Mouse (Mus musculus) spleen, postnatal 14 days (tissue): ENCODE results near the gene Fuom.

Experiments used
- DNase-seq, 2 experiments: peaks; one replicate each; pipeline ENCODE4 v3.0.0; 2021 to 2022; ENCODE audit warnings: low spot score in 2 of 2

The Fuom gene

DNA sequence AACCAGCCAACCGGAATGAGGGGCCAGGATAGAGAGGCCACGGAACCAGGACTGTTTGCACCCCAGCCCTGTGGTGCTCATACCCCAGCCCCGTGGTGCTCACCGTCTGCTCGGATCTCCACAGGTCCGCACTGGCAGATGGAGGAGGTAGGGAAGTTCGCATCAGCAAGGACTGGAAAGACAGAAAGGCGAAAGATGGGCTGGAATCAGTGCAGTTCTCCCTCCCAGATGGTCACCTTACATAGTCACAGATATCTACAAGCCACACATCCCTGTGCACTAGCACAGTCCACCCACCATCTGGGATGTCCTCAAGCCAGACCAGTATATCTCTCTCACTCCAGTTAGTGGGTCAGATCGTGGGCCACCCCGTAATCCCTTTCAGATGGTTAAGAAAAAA, 743 bp downstream of the Fuom start:
- DNase-seq: no peak

DNA sequence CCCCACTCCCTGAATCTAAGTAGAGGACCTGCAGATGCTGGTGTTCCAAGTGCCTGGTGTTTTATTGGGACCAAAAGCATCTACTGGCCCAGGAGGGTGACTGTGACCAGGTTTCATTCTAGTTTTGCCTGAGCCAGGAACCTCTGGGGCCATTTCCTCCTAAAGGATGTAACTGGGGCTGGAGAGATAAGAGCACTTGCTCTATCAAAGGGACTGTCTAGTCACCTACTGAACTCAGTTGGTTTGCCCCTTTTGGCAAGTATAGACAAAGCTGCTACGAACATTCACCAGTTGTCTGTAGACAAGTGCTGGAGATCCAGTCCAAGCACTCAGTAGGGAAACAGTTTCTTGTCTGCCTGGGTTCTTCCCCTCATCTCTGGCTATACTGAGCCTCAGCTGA, 3.8 kb downstream of the Fuom start:
- no peak for DNase-seq

DNA sequence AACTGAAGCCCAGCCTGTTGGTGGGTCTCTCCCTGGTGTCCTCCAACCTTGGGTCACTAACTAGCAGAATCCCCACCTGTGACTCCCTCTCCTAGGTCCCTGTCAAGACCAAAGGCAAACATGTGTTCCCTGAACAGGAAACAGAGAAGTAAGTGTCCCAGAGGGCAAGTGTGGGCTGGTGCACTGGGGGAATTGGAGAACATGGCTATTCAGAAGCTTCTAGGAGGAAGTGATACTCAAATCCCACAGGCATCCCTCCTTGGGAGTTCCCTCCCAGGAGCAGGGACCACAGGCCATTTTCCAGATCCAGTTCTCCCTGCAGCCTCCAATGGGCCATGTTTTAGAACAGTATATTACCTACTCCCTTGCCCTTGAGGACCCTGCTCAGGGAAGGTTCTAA, 6.2 kb downstream of the Fuom start:
- no peak for DNase-seq

DNA sequence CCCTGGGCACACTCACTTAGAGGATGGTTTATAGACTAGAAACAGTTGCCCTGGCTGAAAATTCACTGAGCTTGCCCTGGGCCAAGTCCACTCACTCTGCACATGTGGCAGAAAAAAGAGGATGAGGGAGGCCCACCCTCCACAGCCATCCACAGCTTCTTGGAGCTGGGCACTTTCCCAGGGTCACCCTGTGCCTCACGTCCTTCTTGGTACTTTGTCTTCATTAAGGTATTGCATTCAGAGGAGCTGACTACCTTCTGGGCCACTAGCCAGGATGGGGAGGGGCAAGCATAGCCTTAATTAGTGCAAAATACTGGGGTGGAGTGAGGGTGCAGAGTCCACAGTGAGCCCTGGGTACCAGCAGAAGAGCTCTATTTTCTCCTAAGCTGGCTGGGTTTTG, 6.7 kb downstream of the Fuom start:
- no peak for DNase-seq

DNA sequence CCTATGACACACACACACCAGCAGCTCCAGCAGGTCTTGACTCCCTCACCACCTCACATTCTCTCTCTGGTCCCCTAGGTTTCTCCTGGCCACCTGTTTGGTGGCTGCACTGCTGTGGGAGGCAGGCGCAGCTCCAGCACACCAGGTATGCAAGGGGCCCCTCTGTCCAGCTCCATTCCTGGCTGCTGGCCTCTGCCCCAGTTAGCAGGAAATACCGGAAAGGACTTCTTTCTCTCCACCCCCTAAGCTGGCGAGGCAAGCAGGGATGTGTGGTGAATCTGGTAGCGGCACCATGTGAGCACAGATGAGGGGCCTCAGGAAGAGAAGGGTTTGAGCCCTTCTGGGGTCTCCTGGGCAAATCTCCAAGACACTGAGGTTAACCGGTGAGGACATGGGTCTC, 7.3 kb downstream of the Fuom start:
- DNase-seq: no peak

DNA sequence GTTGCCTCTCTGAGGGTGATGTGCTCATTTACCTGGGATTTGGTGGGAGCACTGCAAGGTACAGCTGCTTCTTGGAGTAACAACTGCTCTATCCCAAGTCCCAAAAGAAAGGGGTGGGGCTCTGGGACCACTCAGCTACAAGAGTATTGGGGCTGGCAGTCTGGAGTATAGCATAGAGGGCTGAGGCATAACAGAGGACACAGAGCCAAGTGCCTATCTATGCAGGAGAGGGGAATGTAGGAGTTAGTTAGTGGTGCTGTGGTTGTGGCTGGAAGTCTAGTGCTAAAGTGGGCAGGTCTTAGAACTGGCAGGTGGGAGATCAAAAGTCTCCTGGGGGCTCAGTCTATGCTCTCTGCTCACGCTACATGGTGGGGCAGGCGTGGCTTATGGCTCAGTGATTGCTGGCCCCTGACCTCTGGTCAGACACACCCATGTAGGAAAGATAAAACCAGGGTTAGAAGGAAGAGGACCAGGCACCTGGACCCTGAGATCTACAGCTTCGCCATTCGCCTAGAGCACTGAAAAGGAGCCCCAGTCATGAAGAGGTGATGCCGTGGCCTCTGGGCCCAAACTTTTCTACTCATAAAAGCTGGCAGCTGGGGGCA, 9.2 kb downstream of the Fuom start, which contains the start of gene Prap1:
TSS of gene Prap1 (plus strand) at position 472 of the 605 bp plus-strand sequence.
- DNase-seq: no peak

DNA sequence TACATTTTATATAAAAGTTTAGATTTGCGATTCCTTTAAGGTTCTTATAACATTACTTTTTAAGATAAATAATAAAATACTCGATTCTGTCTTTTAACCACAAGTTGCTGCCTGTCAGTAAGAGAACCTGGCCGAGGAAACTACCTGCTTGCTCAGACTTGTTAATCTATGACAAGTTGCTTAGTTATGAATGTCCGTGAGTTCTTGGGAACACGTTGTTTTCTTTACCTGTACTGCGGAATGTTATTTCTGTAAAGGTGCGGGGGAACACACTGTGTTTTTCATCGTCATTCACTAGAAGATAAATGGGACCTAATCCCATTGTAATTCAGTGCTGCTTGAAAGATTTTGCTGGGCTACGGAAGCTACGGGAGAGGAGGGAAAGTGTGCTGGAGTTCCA, 11.6 kb downstream of the Fuom start:
- no peak for DNase-seq

DNA sequence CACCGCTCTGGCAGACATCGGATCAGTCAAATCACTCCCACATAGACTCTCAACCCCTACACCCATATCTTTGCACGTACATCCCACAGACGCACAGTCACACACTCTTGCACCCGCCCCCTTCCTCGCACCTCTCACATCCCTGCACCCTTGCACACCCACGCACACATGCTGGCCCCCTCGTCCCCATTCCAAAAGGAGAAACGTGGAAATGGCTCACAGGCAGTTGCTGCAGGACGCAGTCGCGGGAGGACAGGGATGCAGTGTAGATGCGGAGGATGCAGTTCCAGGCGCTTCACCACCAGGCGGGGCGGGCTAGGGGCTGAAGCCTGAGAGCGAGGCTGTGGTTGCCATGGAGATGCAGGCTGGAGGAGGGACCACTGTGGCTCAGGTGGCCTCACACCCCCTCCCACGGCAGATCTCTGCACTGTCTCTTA, 20.0 kb downstream of the Fuom start, which contains the start of gene Caly:
TSS of gene Caly (minus strand) at position 307 of the 437 bp plus-strand sequence.
- no peak for DNase-seq

DNA sequence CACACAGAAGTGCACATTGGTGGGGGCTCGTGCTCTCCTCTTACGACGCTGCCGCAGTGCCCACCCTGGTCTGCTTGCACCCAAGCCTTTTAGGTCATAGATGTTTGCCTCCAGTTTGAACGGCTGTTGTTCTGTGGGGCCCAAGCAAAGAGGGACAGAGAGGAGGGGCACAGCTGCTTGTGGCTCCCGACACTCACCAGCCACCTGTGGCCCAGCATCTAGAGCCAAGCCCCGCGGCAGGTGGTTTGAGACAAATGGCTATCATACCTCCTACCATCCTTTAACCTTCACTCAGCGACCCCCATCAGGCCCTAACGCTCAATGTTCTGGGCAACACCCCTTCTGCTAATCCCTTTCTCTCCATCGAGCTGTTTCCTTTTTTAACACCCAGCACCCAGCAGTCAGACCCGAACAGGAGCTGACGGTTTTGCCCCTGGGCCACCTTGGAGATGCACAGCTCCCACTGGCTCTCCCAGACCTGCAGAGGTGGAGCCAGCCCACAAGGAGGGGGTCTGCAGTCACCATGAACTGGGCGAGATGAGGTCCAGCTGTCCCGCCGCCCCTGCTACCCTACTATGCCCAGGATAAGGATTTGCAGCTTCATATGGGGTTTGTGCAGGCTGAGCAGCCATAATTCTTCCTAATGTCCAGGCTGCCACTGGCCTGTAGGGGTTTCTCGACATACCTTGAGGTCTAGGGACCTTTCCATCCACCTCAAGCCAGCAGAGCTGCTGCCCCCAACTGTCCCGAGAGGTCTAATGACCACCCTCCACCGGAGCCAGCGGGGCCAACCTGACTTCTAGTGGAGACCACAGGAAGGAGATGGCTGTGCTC, 20.6 kb downstream of the Fuom start:
- no peak for DNase-seq

DNA sequence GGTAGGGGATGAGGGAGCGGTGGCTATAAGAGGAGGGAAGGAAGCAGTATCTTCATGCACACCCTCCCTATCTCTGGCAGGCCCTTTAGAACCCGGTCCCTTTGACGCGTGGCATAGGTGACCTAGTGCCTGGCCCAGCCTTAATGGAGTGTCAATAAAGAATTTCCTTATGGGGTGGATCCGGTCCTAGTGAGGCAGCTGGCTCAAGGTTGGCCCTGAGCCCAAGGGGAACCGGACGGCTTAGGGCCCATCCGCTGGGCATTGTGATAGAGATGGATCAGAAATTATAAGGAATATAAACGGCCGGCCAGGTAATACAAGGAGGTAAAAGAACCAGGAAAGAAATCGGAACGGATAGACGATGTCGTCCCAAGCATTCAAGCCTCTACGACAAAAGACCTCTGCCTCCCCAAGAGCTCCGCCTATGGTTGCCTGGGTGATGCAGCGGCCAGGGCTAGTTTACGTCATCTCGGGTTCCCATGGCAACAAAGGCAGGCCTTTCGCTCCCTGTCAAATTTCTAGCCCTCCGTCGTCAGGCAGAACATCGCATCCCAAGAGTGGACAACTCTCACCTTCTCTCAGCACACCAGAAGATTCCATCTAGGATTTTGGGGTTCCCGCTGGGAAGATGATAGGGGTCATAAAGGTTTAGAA, 21.6 kb downstream of the Fuom start:
- DNase-seq: no peak

DNA sequence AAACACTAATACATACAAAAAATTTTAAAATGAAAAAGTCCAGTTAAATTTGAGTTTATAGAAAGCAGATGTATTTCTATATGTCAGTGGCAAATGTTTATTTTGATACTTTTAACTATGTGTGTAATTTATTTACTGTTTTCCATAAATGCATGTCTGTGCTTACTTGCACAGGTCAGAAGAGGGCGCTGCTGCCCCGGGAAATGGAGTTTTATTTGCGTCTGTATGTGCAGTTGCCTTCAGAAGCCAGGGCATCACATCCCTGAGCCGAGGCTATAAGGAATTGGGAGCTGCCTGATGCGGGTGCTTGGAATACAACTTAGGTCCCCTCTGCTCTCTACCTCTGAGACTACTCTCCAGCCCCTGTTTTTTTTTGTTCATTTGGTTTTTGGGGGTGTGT, 23.5 kb downstream of the Fuom start:
- peak in 1 of 2 experiments; percentile 36 for DNase-seq

DNA sequence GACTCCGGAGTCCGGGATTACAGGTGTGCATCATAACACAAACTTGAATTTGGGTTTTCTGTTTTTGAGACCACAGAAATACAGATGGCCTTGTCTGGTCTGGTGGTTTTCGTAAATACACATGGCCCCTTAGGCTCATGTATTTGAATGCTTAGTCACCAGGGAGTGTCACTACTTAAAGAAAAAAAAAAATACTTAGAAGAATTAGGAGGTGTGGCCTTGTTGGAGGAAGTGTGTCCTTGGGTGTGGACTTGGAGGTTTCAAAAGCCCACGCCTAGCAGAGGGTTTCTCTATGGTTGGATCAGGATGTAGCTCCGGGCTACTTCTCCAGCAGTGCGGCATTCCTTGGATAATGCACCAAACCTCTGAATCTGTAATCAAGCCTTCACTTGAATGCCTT, 24.5 kb downstream of the Fuom start:
- no peak for DNase-seq

DNA sequence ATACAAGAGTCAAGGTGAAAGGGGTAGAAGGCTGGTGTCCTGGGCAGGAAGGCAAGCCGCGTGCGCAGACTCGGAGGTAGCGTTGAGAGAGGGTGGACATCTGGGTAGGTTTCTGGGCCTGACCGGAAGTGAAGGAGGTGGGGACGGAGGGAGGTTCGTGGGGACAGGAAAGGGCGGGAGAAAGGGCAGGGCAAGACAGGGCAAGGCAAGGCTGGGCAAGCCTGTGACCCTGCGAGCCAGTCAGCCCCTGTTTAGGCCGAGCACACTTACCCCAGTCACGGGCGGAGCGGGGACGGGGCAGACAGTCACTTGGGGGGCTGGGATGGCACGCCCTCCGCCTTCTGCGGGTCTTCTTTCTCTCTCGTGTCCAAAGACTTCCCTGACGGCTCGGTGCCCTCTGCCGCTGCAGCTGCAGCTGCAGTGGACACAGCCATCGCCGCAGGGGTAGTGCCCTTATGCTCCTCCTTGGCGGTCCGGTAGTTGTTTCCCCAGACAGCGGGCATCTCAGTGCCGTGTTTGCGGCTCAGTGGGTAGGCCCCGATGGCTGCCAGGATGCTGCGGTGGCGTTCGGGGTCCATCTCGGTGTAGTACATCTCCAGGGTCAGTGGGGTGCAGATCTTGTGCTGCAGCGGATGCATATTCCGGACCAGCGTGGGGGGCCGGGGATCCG, 32.1 kb downstream of the Fuom start:
- no peak for DNase-seq

DNA sequence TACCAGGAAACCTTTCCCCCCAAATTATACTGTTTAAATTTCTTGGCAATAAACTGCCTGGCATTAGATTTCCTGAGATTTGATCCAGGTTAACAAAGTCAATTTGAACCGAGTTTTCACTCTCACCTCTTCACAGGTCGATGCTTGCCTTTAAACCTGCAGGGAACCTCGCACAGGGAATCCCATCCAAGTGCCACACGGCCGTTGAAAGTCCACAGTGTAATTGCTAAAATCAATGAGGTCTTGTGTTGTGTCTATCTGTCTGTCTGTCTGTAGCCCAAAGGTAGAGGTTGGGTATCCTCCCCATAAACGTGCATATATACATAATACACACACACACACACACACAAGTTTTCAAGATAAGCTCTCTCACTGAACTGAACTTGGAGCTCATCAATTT, 34.8 kb downstream of the Fuom start:
- DNase-seq: no peak

DNA sequence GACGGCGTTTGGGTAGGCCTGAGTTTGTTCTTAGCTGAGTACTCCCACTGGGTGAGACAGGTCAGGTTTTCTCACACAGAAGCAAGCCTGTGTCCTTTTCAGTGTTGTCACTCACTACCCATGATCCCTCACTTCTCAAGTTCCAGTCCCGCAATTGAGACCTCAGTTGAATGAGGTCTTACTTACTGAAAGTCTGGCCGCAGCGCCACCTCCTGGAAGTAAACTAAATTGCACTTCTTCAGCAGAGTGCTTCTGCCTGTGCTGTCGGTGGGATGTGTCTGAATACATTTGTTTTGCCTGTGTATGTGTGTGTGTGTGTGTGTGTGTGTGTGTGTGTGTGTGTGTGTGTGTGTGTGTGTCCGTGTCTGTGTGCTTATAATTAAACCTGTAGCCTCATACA, 39.1 kb downstream of the Fuom start:
- DNase-seq: peak in 1 of 2 experiments; percentile 48

DNA sequence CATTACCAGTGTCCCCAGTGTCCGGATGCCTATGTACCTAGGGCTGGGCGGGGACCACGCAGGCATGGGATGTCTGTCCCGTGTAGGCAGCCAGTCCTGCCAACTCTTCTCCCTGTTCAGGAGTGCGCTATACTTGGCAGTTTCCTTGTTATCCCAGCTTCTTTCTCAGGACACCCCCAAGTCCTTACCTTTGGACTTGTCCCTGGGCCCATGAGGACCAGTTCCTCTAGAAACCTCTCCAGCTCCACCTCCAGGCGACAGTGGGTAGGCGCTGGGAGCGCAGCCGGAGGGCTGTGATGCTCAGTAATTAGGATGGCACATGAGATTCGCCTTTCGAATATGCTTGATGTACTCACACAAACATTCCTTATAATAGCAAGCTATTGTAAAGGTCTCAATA, 39.9 kb downstream of the Fuom start:
- DNase-seq: no peak

DNA sequence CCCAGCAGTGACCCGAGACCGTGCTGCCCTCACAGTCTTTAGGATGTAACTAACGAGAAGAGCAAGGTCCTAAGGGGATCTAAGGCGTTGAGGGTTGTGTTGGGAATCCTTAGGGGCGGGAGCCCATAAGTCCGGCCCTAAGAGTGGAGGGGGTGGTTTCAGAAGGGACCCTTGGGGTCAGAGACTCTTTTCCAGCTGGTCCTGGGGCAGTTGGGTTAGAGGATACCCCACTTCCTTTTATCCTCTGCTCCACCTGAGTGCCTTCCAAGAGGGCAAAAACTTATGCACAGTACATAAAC, 40.5 kb downstream of the Fuom start:
- no peak for DNase-seq

DNA sequence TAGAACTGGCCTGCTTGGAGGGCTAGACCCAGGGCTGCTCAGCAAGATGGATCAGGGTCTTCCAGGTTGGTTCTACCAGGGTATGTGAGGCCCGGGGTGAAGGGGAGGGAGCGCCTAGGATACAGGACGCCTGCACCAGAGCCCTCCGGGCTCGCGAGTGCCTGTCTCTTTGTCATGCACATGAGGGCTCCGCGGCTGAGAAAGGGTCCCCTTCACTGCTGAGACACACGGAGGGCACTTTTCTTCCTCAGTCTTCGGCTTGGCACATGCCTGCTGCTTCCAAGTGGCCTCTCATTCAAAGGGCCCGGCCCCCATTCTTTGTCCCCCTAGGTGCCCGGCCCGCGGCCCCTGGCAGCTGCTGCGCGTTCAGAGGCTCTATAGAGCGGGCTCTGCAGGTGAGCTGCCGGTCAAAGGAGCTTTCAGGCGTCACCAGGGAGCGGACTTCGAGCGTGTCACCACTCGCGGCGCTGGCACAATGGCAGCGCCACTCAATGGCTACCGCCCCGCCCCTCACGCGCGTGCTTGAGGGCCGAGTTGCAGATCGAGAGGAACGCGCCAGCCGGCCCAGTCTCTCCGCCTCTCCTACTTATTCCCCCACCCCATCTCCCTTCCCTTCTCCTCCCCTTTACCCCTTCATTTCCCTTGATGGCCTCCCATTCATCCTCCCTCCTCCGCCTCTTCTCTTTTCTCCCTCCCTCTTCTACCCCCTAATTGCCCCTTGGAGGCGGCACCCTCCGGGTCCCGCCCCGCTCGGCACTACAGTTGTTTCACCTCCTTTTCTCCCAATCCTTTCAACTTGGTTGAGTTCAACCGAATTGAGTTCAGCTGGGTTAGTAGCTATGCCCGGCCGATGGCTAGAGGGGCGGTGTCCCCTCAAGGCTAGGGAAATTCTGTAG, 41.1 kb downstream of the Fuom start:
- DNase-seq: no peak

DNA sequence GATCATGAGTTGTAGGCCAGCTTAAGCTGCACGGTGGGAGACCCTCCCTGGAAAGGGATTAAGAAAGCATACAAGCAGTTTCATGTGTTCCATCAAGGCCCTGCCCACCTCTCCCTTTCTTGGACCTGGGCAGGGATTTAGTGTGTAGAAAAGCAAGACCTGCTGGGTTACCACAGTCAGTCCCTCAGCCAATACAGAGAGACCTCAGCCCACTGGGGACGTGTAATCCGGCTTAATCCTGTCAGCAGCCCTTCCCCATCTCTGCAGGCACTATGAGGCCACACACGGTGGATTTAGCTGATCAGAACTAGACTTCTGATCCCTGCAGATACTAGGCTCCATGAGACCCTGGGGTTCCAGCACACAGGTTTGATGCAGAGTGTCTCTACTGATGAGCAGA, 42.6 kb downstream of the Fuom start:
- DNase-seq: no peak

DNA sequence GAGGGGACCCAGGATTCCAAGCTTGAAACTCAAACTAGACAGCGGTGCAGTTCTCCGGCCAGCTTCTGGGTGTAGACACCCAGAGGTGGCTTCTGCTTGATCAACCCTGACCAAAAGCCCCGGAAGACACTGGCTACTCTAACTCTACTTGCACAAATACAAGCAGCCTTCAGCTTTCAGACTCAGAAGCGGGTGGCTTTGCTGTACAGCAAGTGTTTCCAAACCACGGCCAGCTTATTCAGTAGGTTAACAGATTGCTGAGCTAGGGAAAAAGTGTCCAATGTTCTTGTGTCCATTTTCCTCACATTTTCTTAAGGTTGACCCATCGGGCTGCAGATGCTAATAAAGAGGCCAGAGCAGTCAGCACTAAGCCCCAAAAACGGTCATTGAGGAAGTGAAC, 43.7 kb downstream of the Fuom start:
- no peak for DNase-seq
